ENCODE assay signal across 11 mouse cellular contexts in the genomic region with DNA sequence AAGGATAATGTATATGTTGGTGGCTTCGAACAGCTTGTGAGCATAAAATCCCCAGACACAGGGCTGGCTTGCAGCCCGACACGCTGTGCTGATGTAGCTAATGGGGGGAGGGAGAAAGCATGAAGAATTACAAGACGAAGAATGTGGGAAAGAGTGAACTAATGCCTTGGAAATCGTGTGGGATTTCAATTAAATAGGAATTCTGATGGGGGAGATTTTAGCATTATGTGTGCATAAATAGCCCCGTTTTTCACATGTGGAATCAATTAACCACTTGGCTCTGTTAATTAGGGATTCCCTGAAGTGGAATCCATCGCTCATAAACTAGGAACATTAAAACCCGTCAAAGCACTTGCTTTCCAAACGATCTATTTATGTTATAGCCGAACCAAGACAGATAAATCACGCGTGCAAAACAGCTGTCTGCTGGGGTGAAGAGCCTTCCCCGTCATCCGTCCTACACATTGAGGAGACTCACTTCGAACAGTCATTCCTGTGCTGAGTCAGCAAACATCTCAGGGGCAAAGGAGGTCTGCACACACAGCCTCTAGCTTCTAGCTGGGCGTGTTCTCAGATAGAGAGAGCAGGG.
DNase-seq lines count a peak whose midpoint lies in the region; ATAC-seq lines count a peak whose summit lies in the region.
"Had no signal": no experiment of that assay in that cellular context is flagged by ENCODE, and none has a peak within 500 bp of the region (broad histone marks: within the 10 kb centered on the region; RNA-seq: fewer than 3 reads in every experiment).

No protein-coding gene starts in this region.

- ATAC-seq in heart, embryonic 16.5 days (replicated peaks; ENCODE audit: extremely low read depth, insufficient read depth, low FRiP score), result no peak
- ATAC-seq in midbrain, embryonic 16.5 days, result no peak
- peak; percentile 68; the same call in 1 of the 2 replicates for ATAC-seq in stomach, embryonic 16.5 days (ENCODE audit: insufficient read depth, low FRiP score)

- H3K9me3 ChIP-seq in heart, embryonic 16.5 days (replicated peaks; ENCODE audit: control insufficient read depth, low read length), result no peaks in the 10 kb centered on the region
- no peaks in the 10 kb centered on the region for H3K9me3 ChIP-seq in midbrain, embryonic 16.5 days (replicated peaks; ENCODE audit: control insufficient read depth, low read length, poor library complexity, severe bottlenecking)
- peaks cover 5% of the 10 kb centered on the region; the same call in 1 of the 2 replicates for H3K9me3 ChIP-seq in midbrain, embryonic 10.5 days (replicated peaks)
- H3K9me3 ChIP-seq in stomach, embryonic 16.5 days (replicated peaks; ENCODE audit: control insufficient read depth, low read length), result no peaks in the 10 kb centered on the region

- DNase-seq in heart, adult 9 months (ENCODE audit: low spot score in 2 of 2), result no peak
- no peak for DNase-seq in midbrain, embryonic 10.5 days (ENCODE audit: low spot score)
- peak; percentile 52 for DNase-seq in forelimb bud, embryonic 11.5 days (ENCODE audit: low read depth, low spot score)
- DNase-seq in MN1 (ENCODE audit: low spot score), result no peak
- no peak for DNase-seq in adrenal gland, adult (ENCODE audit: inconsistent age in 2 of 2, low spot score in 1 of 2)
- DNase-seq: heart, adult 18-20 months; layer of hippocampus, adult 9-11 months; right cerebral cortex, postnatal 25 days had no signal

- H3K4me2 ChIP-seq in heart, embryonic 16.5 days (ENCODE audit: low read depth, low read length), result 0 out of 2 replicates have a peak overlapping the region, but pooled peaks have one; percentile 14
- no peak overlapping the region for H3K4me2 ChIP-seq in midbrain, embryonic 16.5 days (ENCODE audit: low read length)
- H3K4me2 ChIP-seq in stomach, embryonic 16.5 days (ENCODE audit: low read depth, low read length), result peak overlapping the region; percentile 32; the same call in 1 of the 2 replicates

- no peaks in the 10 kb centered on the region for H3K27me3 ChIP-seq in heart, embryonic 16.5 days (ENCODE audit: control insufficient read depth, insufficient read depth, low read length)
- no peaks in the 10 kb centered on the region for H3K27me3 ChIP-seq in midbrain, embryonic 16.5 days (ENCODE audit: control insufficient read depth, insufficient read depth, low read depth, low read length)
- no peaks in the 10 kb centered on the region for H3K27me3 ChIP-seq in midbrain, embryonic 10.5 days (ENCODE audit: low read depth, poor library complexity, severe bottlenecking)
- no peaks in the 10 kb centered on the region for H3K27me3 ChIP-seq in stomach, embryonic 16.5 days (ENCODE audit: control insufficient read depth, insufficient read depth, low read length)

- H3K36me3 ChIP-seq in heart, embryonic 16.5 days (ENCODE audit: control insufficient read depth, insufficient read depth), result no peaks in the 10 kb centered on the region
- H3K36me3 ChIP-seq in midbrain, embryonic 16.5 days (ENCODE audit: control insufficient read depth, insufficient read depth, low read length), result no peaks in the 10 kb centered on the region
- H3K36me3 ChIP-seq in midbrain, embryonic 10.5 days, result no peaks in the 10 kb centered on the region
- no peaks in the 10 kb centered on the region for H3K36me3 ChIP-seq in stomach, embryonic 16.5 days (ENCODE audit: control insufficient read depth, insufficient read depth, low read length)

- no peaks in the 10 kb centered on the region for H3K4me1 ChIP-seq in heart, embryonic 16.5 days (ENCODE audit: control insufficient read depth, insufficient read depth, low read length)
- H3K4me1 ChIP-seq in midbrain, embryonic 16.5 days (ENCODE audit: control insufficient read depth, insufficient read depth, low read length), result peaks cover 7% of the 10 kb centered on the region
- peaks cover 10% of the 10 kb centered on the region for H3K4me1 ChIP-seq in midbrain, embryonic 10.5 days
- peaks cover 2% of the 10 kb centered on the region; the same call in 1 of the 2 replicates for H3K4me1 ChIP-seq in stomach, embryonic 16.5 days (ENCODE audit: control insufficient read depth, insufficient read depth, low read length)

- H3K27ac ChIP-seq in heart, embryonic 16.5 days (ENCODE audit: low read length), result no peak overlapping the region
- H3K27ac ChIP-seq in midbrain, embryonic 16.5 days (ENCODE audit: low read length), result 0 out of 2 replicates have a peak overlapping the region, but pooled peaks have one; percentile 14
- H3K27ac ChIP-seq in midbrain, embryonic 10.5 days (replicated peaks), result no peak overlapping the region
- H3K27ac ChIP-seq in stomach, embryonic 16.5 days (ENCODE audit: low read length), result no peak overlapping the region

- 64% methylated on average over 16 of the region's 16 CpGs for WGBS in heart, embryonic 16.5 days
- 52% methylated on average over 16 of the region's 16 CpGs for WGBS in midbrain, embryonic 16.5 days
- WGBS in midbrain, embryonic 10.5 days, result 83% methylated on average over 16 of the region's 16 CpGs
- WGBS in stomach, embryonic 16.5 days, result 36% methylated on average over 16 of the region's 16 CpGs

- H3K9ac ChIP-seq in heart, embryonic 16.5 days (ENCODE audit: low read length), result no peak overlapping the region
- no peak overlapping the region for H3K9ac ChIP-seq in midbrain, embryonic 16.5 days (ENCODE audit: low read depth, low read length)
- H3K9ac ChIP-seq in stomach, embryonic 16.5 days (ENCODE audit: low read length), result no peak overlapping the region

- no peak overlapping the region for H3K4me3 ChIP-seq in heart, embryonic 16.5 days (ENCODE audit: low read length)
- no peak overlapping the region for H3K4me3 ChIP-seq in midbrain, embryonic 16.5 days (ENCODE audit: low read depth, low read length)
- H3K4me3 ChIP-seq in midbrain, embryonic 10.5 days, result no peak overlapping the region
- no peak overlapping the region; the same call in 1 of the 2 replicates for H3K4me3 ChIP-seq in stomach, embryonic 16.5 days (replicated peaks; ENCODE audit: low read length)
